Mouse (Mus musculus) neural tube, embryonic 10.5 days (tissue): Measurements from ENCODE around the gene Hlx.
A peak's percentile ranks its signal among the peaks of the same experiment; 100 is the strongest.

ENCODE experiments used
- DNase-seq: peaks from one replicate; pipeline ENCODE4 v3.0.0-alpha.2; 2017; ENCODE audit warnings: low spot score; ENCODE audit errors: extremely low spot score

The Hlx gene

DNA sequence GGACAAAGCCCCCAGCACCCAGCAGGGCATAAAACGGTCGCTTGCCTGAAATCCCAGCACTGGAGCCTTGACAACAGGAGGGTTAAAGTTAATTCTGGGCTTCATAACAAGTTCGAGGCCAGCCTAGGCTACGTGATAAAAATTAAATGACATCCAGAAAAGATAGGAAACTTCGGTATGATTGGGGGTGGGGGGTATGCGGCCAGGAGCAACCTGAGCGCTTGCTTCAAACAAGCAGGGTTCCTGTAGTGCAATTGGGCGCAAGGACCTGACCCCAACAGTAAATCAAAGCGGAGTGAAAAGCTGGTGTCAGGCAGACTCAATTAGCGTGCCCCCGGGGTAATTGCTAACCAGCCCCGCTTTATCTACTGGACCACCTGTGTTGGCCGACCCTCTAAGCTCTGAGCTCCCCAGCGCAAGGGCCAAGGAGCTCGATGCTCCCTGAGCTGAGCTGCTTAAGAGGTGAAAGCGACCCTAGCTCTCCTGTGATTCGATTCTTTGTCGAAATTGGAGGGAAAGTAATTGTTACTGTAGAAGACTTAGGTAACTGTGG is 15.3 kb downstream of the Hlx start:
- DNase-seq, result peak; percentile 59

DNA sequence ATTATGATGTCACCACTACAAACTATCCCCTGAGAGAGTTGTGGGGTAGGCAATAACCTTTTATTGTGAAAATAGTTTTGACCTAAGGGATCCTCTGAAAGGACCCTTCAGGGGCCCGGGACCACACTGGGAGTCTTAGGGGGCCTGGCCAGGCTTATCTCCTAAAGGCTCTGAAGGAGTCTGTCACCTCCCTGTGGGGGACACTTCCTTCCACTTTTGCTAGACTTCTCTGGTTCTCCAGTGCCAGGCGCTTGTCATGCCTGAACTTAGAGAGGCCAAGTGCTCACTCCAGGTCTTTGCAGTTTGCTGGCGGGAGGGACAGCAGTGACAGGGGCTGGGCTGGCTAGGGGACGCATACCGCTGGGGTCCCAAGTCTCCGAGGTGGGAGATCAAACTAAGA is 16.3 kb downstream of the Hlx start:
- peak; percentile 41 for DNase-seq

DNA sequence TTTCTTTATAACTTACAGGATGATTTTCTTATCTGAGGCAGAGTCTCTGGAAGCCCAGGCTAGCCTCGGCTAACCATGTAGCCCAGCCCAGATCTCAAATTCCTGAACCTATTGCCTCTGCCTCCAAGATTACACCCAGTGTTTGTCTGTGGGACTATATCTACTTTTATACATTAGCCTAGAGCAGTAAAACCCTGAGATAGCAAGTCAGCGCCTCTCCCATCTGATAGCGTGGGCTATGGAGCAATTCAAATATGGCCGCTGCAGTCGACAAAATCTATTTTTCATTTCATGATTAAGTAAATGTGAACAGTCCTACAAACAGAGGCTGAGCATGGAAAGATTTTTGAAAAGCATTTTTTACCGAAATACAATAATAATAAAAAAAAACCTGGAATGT is 16.7 kb downstream of the Hlx start:
- DNase-seq, result no peak

DNA sequence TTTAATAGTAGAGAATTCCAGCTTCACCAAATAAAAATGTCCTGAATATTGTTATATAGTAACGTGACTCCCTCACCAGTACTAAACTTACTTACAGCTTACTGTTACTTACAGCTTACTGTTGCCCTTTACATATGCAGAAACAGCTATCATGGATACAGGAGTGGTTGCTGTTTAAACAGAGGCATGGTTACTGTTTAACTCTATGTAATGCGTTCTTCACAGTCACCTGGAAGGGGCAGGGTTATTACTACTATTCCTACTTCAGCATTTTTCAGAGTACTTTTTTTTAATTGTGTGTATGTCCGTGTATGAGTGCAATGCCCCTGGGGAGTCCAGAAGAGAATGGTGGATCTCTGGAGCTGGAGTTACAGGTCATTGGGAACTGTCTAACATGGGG is 17.9 kb downstream of the Hlx start:
- DNase-seq, result no peak

DNA sequence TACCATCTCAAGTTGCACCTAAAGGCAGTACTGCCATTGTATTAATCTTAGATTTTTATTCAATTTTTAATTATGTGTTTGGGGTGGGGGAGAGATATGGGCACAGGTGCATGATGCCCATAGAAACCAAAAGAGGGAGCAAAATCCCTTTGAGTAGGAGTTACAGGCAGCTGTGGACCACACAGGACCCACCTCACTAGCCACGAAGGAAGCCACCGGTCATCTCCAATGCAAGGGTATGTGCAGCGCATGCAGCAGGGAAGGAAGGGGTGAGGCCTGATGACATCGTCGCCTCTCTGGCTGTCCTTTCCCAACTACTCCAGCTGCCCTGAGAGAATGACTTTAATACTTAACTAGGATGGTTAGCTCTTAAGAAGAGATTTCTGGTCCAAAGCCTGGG is 18.7 kb downstream of the Hlx start:
- no peak for DNase-seq

DNA sequence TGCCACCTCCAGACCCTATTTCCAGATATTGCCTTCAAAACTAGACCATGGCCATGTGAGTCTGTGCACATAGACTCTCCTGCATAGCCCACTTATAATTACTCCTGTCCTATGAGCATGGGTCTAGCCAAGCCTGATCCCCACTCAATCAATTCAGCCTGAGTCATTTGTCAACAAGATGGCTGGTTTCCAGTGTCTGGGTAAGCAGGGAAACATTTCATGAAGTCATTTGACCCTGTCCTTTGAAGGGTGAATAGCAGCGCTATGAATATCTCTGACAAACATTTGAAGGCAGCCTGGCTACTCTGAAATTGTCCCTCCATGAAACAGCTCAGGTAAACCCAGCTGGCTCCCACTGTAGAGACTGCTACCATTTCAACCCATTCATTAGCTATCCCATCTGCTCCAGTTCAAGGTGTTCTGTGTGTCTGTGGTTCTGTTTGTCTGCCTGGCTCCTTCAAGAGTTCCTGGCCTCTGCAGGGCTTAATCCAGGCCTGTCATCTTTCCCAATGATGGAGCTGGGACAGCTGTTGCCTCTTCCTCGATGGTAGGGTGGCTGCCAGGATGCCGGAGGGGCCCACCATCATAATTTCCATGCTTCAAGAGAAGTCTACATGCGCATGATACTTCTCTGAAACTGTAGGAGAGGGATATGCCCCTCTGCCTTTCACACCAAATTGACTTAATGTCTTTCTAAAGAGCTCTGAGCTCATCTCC is 24.7 kb downstream of the Hlx start:
- no peak for DNase-seq

DNA sequence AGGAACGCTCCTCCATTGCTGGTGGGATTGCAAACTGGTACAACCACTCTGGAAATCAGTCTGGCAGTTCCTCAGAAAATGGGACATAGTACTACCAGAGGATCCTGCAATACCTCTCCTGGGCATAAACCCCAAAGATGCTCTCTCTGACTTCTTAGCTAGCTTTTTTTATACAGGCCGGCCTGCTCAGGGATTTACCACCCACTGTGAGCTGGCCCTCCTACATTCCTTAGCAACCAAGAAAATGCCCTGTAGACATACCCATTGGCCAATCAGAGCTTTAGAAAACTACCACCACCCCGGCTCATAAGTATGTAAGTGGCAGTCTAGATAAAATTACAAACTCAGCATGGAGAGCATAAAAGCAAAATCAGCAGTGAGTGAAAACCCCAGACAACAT is 27.5 kb downstream of the Hlx start:
- no peak for DNase-seq

DNA sequence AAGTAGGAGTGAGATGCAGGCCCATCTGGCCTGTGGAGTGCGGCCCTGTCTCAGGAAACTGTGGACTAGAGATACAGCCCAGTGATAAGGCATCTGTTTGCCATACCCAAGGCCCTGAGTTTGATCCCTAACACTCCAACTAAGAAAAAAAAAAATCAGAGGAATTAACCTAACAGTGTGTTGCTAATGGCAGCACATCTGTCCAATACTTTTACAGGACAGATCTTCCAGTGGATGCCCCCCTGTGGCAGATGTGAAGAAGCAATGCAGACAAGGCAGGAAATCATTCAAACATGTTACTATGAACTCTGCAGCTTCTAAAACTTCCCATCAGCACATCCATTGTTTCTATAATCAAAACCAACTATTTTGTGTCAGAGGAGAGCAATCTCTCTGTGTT is 33.1 kb downstream of the Hlx start:
- no peak for DNase-seq

DNA sequence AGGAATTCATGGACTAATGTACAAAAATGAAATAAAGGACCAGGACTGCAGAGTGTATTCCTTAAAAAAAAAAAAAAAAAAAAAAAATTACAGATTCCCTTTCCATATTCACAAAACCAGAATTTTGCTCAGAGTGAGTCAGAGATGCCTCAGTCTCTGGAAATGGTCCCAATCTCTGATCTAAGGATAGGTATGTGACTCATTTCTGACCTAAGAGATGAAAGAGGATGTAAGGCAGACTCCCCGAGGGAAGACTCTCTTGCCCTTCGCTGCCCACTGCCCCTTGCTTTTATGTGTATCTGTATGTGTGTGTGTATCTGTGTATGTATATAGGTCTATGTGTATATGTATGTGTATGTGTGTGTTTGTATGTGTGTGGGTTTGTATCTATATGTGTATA is 37.0 kb downstream of the Hlx start:
- DNase-seq, result no peak

DNA sequence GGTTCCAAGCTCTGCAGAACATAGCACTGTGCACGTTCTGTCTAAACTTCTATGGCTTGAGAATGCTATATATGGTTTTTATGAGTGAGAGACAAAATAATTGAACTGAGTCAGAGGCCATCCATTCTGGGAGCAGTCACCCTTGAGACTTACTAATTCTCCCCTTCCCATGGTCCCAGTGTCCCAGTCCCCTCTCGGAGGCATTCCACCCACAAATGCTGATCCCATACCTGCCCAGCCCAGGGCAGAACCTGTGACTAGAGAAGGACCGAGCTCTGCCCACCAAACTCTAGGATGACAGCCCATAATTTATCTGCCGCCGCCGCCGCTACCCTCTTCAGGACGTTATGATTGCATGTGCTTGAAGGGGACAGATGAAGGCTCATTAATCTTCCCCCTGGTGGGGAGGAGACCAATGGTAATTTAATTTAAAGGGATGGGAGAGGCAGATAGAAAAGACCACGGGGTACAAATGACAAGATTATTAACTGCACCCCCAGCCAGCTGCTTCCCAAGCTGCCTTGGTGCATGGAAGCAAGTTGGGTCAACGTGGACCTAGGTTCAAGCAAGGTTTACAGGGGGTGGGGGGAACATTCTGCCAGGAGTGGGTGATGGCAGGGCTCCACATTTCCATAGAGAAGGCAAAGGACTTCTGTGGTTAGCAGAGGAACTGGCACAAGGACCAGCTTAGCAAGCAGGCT is 40.1 kb downstream of the Hlx start:
- DNase-seq, result no peak

DNA sequence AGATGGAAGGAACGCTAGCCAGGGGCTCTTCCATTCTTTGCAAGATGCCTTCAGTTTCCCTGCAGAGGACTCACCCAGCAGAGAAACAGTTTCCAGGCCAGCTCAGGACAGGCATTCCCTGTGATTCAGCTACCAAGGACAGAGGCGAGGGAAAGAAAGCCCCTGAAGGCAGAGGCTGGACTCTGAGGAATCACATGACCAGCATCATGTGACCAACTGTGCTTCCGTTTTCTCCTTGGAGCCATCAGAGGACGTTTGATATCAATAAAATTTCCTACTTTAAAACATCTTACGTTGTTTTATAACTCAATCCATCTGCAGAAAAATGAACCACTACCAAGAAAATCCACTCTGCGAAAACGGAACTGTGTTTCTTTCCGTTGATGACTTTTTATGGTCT is 41.2 kb downstream of the Hlx start:
- DNase-seq, result no peak

DNA sequence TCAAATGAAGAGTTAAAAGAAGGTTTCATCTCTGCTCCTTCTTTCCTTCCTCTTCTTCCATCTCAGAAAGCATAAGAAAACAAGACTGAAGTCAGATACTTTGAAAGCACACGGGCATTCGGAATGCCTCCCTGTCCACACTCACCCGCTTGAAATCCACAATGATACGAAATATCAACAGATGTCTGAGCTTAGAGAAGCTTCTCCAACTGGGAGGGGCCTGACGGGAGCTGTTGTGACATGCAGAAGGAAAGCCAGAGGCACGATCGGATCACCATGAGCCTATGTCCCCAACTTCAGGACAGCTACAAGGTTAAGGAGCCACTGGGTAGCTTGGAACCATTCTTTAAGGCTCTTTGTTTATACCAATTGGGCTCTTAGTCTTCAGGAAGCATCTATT is 44.4 kb downstream of the Hlx start:
- no peak for DNase-seq

DNA sequence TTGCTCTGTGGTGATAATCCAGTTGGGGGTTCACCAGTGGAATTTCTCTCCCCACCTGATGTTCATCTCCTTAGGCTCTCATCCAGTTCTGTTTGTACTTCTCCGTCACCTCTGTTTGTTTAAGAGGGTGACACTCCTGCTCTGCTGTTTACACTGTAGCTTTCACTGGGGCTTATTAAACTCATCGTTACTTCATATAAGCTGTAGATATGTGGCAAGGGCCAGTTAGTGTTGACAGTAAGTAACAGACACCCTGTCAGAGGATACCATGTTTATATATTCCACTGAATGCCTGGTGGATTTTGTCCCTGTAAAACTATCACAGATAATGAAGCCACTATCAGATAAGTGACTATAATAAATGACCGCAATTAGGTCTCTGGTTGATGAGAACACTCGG is 44.9 kb downstream of the Hlx start:
- DNase-seq, result no peak

DNA sequence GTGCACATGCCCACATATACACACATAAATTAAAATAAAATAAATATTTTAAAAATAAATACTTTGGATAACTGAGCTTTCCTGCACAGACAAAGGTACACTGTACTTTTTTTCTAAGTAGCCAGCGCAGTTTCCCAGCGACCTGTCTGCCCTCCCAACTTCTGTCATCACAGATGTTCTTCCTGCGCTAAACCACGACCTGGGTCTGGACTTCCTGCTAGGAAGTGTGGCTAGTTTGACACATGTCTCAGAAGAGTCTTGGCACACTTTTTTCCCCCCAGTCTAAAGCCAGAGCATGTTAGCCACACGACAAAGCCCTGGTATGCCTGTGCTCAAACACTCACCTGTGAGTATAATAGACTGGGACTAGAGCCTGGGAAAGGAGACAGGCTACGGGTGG is 48.9 kb downstream of the Hlx start:
- no peak for DNase-seq

DNA sequence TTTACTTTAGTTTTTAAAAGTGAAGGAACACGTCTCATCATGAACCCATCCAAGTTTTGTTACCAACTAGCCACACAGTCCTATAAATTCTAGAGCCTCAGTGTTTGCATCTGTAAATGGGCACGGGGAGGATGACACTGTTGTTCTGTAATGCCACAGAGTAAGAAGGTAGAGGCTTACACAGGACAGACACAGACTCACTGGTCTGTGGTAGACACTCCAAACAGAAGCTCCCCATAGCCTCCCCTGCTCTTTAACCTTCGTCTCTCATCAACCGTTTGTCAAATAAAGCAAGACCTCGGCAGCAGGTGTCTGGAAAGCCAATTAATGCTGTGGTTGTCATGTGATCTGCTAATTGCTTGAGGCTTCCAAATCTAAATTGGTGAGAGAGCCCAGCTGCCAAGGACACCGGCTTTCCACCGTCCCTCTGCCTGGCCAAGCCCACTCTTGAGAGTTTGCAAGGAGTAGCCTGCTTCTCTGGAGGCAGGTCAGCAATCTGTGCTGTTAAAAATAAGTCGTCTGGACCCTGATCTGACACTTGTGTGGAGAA is 52.9 kb downstream of the Hlx start:
- DNase-seq, result no peak

DNA sequence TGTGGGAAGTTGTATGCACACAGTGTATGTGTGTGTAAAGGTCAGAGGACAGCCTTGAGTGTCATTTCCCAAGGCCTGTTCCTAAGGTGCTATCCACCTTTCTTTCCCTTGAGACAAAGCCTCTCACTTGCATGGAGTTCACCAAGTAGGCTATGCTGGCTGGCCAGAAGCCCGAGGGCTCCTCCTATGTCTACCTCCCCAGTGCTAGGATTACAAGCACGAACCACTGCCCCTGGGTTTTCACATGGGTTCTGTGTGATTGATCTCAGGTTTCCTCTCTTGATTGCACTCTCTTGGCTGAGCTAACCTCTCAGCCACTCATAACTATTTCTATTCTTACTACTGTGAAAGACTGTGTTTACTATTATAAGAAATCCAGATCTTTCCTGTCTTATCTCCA is 54.8 kb downstream of the Hlx start:
- no peak for DNase-seq
